Mouse (Mus musculus): ENCODE measurements around the gene Oit3. TPM values are rescaled to one million over a fixed set of nuclear protein-coding genes. Genes with fewer than 3 reads are reported as not detected.

Gene Oit3
- polyA plus RNA-seq, 1 experiment = 0.10 TPM

- H3K4me3 ChIP-seq (ENCODE audit: insufficient read depth, low read length) = no peak overlapping the region
- no peak overlapping the region for H3K27ac ChIP-seq (ENCODE audit: insufficient read depth, low read length)
- TF ChIP-seq POLR2A (IDR thresholded peaks at IDR 0.05; ENCODE audit: extremely low read depth, insufficient read depth, low read length) = no peak
- no peak for TF ChIP-seq CTCF (IDR thresholded peaks at IDR 0.05; ENCODE audit: extremely low read depth, insufficient read depth, low read length)
- H3K4me1 ChIP-seq (ENCODE audit: control insufficient read depth, insufficient read depth, low read length) = no peaks in the 10 kb centered on the region
Observed at GRCm38 (mm10) chr10:59379927-59380326, 61.7 kb downstream of the Oit3 start.

DNA sequence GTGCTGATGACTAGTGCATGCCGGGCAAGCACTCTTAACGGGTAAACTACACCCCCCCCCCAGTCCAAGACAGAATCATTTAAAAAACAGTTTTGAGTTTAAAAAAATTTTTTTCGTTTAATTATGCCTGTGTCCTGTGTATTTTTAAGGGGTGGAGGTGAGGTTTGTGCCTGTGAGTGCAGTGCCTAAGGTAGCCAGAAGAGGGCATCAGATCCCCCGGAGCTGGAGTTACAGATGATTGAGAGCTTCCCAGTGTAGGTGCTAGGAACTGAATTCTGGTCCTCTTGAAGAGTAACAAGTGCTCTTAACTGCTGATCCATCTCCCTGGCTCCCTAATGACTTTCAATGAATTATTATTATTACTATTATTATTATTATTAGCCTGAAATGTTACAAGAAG, 62.9 kb downstream of the Oit3 start:
- no peak overlapping the region for H3K4me3 ChIP-seq (ENCODE audit: insufficient read depth, low read length)
- H3K27ac ChIP-seq (ENCODE audit: insufficient read depth, low read length) = no peak overlapping the region
- H3K4me1 ChIP-seq (ENCODE audit: control insufficient read depth, insufficient read depth, low read length) = no peaks in the 10 kb centered on the region
- TF ChIP-seq CTCF (IDR thresholded peaks at IDR 0.05; ENCODE audit: extremely low read depth, insufficient read depth, low read length) (no peak), POLR2A (IDR thresholded peaks at IDR 0.05; ENCODE audit: extremely low read depth, insufficient read depth, low read length) (no peak)

GRCm38 (mm10) chr10:59377906-59378305, 63.7 kb downstream of the Oit3 start:
- TF ChIP-seq CTCF (IDR thresholded peaks at IDR 0.05; ENCODE audit: extremely low read depth, insufficient read depth, low read length) = no peak
- Histone ChIP-seq H3K4me3 (ENCODE audit: insufficient read depth, low read length) (no peak overlapping the region), H3K27ac (ENCODE audit: insufficient read depth, low read length) (no peak overlapping the region), H3K4me1 (ENCODE audit: control insufficient read depth, insufficient read depth, low read length) (no peaks in the 10 kb centered on the region)

Other genes starting within 250 kb of the Oit3 start
- gene Sept10, start 219.9 kb downstream of the Oit3 start, polyA plus RNA-seq (2012; rRNA removed) = 7.4 and 7.7 TPM in 2 replicates
- gene Sowahc, start 219.8 kb downstream of the Oit3 start, polyA plus RNA-seq (2012; rRNA removed) = 4.4 and 5.0 TPM in 2 replicates
- 27.9 and 31.3 TPM in 2 replicates for gene P4ha1, start 118.5 kb downstream of the Oit3 start, polyA plus RNA-seq (2012; rRNA removed)
- gene Gm10273, start 46.1 kb downstream of the Oit3 start, polyA plus RNA-seq (2012; rRNA removed) = 15.8 and 18.4 TPM in 2 replicates
- not detected in 2 replicates for gene Pla2g12b, start 38.1 kb downstream of the Oit3 start, polyA plus RNA-seq (2012; rRNA removed)
- not detected in 2 replicates for gene Gm10322, start 174.3 kb upstream of the Oit3 start, polyA plus RNA-seq (2012; rRNA removed)
- gene Mcu, start 174.9 kb upstream of the Oit3 start, polyA plus RNA-seq (2012; rRNA removed) = 21.2 and 21.5 TPM in 2 replicates